Mouse (Mus musculus): Measurements from ENCODE around the gene Sycp3.

DNA sequence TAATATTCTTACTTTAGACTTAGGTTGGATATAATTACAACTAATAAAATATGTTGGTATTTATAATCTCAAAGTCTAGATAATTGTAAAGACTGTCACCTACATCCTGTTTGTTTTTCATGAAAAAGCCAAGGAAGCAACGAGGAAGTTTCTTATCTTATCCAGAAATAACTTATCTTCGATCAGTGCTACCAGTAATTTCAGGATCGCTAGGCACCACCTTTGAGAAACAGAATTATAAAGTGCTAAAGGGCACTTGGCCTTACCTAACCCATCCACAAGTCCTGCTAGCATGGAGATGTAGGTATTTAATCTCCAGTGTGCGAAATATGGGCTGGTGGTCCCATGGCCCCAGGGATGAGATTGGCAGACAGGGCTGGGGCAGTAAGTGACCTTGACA is 43.5 kb downstream of the Sycp3 start:
- no peak for TF ChIP-seq MAFK (IDR thresholded peaks at IDR 0.05; ENCODE audit: insufficient read depth, low read depth, low read length)
- TF ChIP-seq CHD2 (IDR thresholded peaks at IDR 0.05; ENCODE audit: low read depth, low read length), result no peak

All from ES-E14 (cell line).